Mouse (Mus musculus) testis, adult 2 months (tissue): ENCODE data around the gene Prkaa2.

ENCODE experiments used
- CTCF ChIP-seq: fragments of 200-500 bp; IDR thresholded peaks from 2 replicates; pipeline ENCODE4 v1.5.1; 2012; ENCODE audit warnings: low read depth, mild to moderate bottlenecking, inconsistent platforms, low read length, moderate library complexity; ENCODE audit not compliant: control insufficient read depth, insufficient read depth, insufficient replicate concordance
- POLR2A ChIP-seq: fragments of 200-500 bp; IDR thresholded peaks from 2 replicates; pipeline ENCODE4 v1.6.1; 2012; ENCODE audit warnings: low read depth, mild to moderate bottlenecking, inconsistent platforms, low read length, moderate library complexity; ENCODE audit not compliant: control insufficient read depth

DNA sequence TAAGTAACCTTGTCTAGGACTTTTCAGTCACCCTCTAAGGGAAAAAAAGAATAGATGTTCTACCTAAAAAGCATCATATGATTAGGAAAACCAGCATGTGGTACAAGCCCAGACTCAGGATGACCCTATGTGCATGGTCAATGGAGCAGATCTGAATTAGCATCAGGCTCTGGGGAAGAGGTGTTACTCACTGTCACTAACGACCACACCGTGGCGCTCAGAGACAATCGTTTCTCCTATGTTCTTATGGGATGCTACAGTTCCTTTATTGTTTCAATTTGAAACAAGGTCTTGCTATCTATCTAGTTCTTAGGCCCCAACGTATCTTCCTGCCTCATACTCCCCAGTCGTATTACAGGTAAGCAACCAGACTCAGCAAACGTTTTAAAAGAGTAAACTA is 76.5 kb downstream of the Prkaa2 start:
- TF ChIP-seq POLR2A: no peak
- no peak for TF ChIP-seq CTCF
